Mouse (Mus musculus): ENCODE measurements around the gene Gcn1l1.

- TF ChIP-seq POLR2A (IDR thresholded peaks at IDR 0.05; ENCODE audit: borderline replicate concordance, insufficient read depth, low read length) (no peak), CTCF (IDR thresholded peaks at IDR 0.05; ENCODE audit: borderline replicate concordance, insufficient read depth, low read depth, low read length) (no peak)
Measured at GRCm38 (mm10) chr5:115553801-115554420, 11.1 kb upstream of the Gcn1l1 start.
